Mouse (Mus musculus) ovary, adult 18-20 months (tissue): ENCODE data around the gene Vmn1r6.
"Not testable (repeated sequence)": the region's sequence is repeated elsewhere in the genome, so short reads cannot be mapped to it uniquely, and the experiment has no call there.

Experiments used
- DNase-seq: peaks from one replicate; pipeline ENCODE4 v3.0.0; 2022; ENCODE audit warnings: low spot score, mixed read lengths

The Vmn1r6 gene

GRCm38 (mm10) chr6:56996943-56997342 lies at the start of gene Vmn1r6:
TSS of gene Vmn1r6 (plus strand) at chr6:56997243.
- no peak for DNase-seq

- no peak for DNase-seq
These were observed 40.6 kb upstream of the Vmn1r6 start for GRCm38 (mm10) chr6:56956436-56956835.

- no peak for DNase-seq
These were observed 27.1 kb upstream of the Vmn1r6 start, which contains the start of gene Vmn1r5 for GRCm38 (mm10) chr6:56969973-56970372. TSS of gene Vmn1r5 (plus strand) at chr6:56970273.

- not testable (repeated sequence) for DNase-seq
These were observed 28.2 kb downstream of the Vmn1r6 start, which contains the start of gene Vmn1r7 for GRCm38 (mm10) chr6:57025224-57025623. TSS of gene Vmn1r7 (minus strand) at chr6:57025324.

- DNase-seq = no peak
These were observed 34.9 kb downstream of the Vmn1r6 start, which contains the start of gene Vmn1r8 for GRCm38 (mm10) chr6:57031984-57032383. TSS of gene Vmn1r8 (plus strand) at chr6:57032284.

GRCm38 (mm10) chr6:57034674-57035073 lies 37.6 kb downstream of the Vmn1r6 start:
- DNase-seq = no peak
